Mouse (Mus musculus): ENCODE data around the gene Myof.

DNA sequence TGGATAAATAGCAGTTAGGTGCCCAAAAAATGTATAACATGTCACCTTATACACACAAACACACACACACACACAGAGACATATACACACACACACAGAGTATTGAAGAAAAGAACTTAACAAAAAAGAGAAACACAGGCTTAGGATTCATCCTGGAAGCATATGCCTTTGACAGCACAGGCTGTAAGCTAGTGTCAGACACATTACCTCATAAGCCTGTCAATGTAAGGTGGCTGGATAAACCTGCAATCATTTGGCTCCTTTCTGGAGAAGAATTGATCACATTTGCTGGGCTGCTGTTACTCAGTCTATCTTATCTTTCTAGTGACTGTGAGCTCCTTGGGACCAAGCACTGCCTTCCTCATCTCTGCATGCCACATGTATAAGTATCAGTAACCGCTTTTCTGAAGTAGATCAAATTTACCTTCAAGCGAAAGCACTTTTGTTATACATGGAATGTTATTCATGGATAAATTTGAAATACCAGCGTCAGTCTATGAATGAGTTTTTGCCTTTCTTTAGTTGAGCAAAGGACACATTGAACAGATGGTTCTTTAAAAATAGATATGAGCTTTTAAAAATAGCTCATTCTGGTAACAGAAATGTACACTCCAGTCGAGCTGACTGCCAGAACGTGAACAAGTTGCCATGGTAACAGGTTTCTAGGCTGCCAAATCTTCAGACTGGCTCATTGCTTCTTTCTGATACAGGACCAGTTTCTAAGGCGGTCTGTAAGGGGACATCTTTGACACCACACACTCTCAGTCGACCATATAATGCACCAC, 51.8 kb downstream of the Myof start:
- TF ChIP-seq POLR2A (IDR thresholded peaks at IDR 0.05; ENCODE audit: insufficient read length, low read depth) (no peak), MYOD1 (IDR thresholded peaks at IDR 0.05; ENCODE audit: control insufficient read depth in 1 of 3, insufficient read length in 2 of 3, low read depth in 2 of 3) (no peak)
